Mouse (Mus musculus): Measurements from ENCODE around the gene Rcbtb2. TPM values are rescaled to one million over a fixed set of nuclear protein-coding genes. Genes with fewer than 3 reads are reported as not detected.
A peak's percentile ranks its signal among the peaks of the same experiment; 100 is the strongest.

Gene Rcbtb2
- 142 and 160 TPM in 2 replicates for polyA plus RNA-seq (2014; fragmentation: Nextera tagmentation; extraction: Ambion mirVana)

GRCm38 (mm10) chr14:73122923-73123278, at the start of gene Rcbtb2:
Gene Rcbtb2, plus strand, starts transcription at chr14:73123037.
- Histone ChIP-seq H3K4me1 (replicated peaks; ENCODE audit: control insufficient read depth, insufficient read depth, low read length) (no peaks in the 10 kb centered on the region), H3K27me3 (ENCODE audit: control insufficient read depth, insufficient read depth, low read length) (no peaks in the 10 kb centered on the region), H3K36me3 (ENCODE audit: control insufficient read depth, insufficient read depth, low read length) (no peaks in the 10 kb centered on the region), H3K4me2 (ENCODE audit: low read depth, low read length, severe bottlenecking) (no peak within 1 kb of the TSS), H3K9ac (ENCODE audit: low read length) (no peak within 1 kb of the TSS), H3K9me3 (ENCODE audit: control insufficient read depth, low read length) (no peaks in the 10 kb centered on the region), H3K27ac (ENCODE audit: low read depth, low read length) (no peak within 1 kb of the TSS), H3K4me3 (ENCODE audit: low read depth, low read length) (no peak within 1 kb of the TSS)
- WGBS = 69% methylated on average over 4 of the region's 4 CpGs
- no peak for ATAC-seq (replicated peaks; ENCODE audit: low FRiP score)
- DNase-seq (ENCODE audit: low spot score) = no peak

DNA sequence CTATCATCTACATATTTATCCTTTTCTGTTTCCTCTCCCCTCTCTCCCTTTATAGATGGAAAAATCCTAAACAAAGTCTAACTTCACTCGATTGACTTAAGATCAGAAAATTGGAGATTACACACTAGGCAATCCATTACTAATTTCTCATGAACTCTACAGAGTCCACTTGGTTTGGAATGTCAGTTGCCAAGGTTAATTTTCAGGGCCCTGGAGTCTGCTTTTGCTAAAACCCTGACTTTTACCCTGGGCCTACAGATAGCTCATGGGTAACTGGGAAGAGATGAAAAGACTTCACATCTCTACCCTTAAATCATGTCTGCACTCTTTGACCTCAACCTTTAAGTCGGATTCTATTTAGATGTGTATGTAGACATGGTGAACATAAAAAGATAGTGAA, 39.3 kb upstream of the Rcbtb2 start:
- ATAC-seq (replicated peaks; ENCODE audit: low FRiP score) = no peak
- Histone ChIP-seq H3K4me3 (ENCODE audit: low read depth, low read length) (no peak overlapping the region), H3K4me2 (ENCODE audit: low read depth, low read length, severe bottlenecking) (no peak overlapping the region), H3K36me3 (ENCODE audit: control insufficient read depth, insufficient read depth, low read length) (no peaks in the 10 kb centered on the region), H3K9ac (ENCODE audit: low read length) (no peak overlapping the region), H3K27me3 (ENCODE audit: control insufficient read depth, insufficient read depth, low read length) (no peaks in the 10 kb centered on the region), H3K4me1 (replicated peaks; ENCODE audit: control insufficient read depth, insufficient read depth, low read length) (no peaks in the 10 kb centered on the region), H3K27ac (ENCODE audit: low read depth, low read length) (no peak overlapping the region), H3K9me3 (ENCODE audit: control insufficient read depth, low read length) (no peaks in the 10 kb centered on the region)
- 84% methylated on average over 2 of the region's 2 CpGs for whole genome bisulfite sequencing
- no peak for DNase-seq (ENCODE audit: low spot score)

DNA sequence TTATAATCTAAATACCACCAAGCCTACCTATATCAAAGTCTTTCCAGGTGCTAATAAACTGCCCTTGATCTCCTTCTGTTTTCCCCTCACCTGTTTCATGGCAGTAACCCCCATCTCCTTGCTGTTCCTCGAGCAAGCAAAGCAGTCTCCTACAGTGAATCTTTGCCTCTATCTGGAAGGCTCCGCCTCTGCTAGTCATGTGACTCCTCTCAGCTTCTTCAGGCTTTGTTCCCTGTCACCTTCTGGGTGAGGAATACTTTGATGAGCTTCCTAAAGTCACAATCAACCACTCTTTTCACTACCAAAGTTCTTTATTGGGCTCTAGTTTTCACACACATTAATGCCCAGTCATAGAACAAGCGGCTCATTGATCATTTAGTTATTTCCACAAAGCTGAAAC, 36.4 kb upstream of the Rcbtb2 start:
- no peak for DNase-seq (ENCODE audit: low spot score)
- H3K9ac ChIP-seq (ENCODE audit: low read length) = no peak overlapping the region
- H3K4me1 ChIP-seq (replicated peaks; ENCODE audit: control insufficient read depth, insufficient read depth, low read length) = no peaks in the 10 kb centered on the region
- no peak for ATAC-seq (replicated peaks; ENCODE audit: low FRiP score)
- H3K4me2 ChIP-seq (ENCODE audit: low read depth, low read length, severe bottlenecking) = no peak overlapping the region
- no peak overlapping the region for H3K4me3 ChIP-seq (ENCODE audit: low read depth, low read length)
- H3K36me3 ChIP-seq (ENCODE audit: control insufficient read depth, insufficient read depth, low read length) = no peaks in the 10 kb centered on the region
- WGBS = 59% methylated on average over 3 of the region's 3 CpGs
- no peaks in the 10 kb centered on the region for H3K27me3 ChIP-seq (ENCODE audit: control insufficient read depth, insufficient read depth, low read length)
- no peak overlapping the region for H3K27ac ChIP-seq (ENCODE audit: low read depth, low read length)
- H3K9me3 ChIP-seq (ENCODE audit: control insufficient read depth, low read length) = no peaks in the 10 kb centered on the region

- H3K36me3 ChIP-seq (ENCODE audit: control insufficient read depth, insufficient read depth, low read length) = no peaks in the 10 kb centered on the region
- no peaks in the 10 kb centered on the region for H3K9me3 ChIP-seq (ENCODE audit: control insufficient read depth, low read length)
- no peak overlapping the region for H3K4me3 ChIP-seq (ENCODE audit: low read depth, low read length)
- no peak overlapping the region for H3K27ac ChIP-seq (ENCODE audit: low read depth, low read length)
- ATAC-seq (replicated peaks; ENCODE audit: low FRiP score) (no peak), DNase-seq (ENCODE audit: low spot score) (no peak)
- no peaks in the 10 kb centered on the region for H3K4me1 ChIP-seq (replicated peaks; ENCODE audit: control insufficient read depth, insufficient read depth, low read length)
- H3K9ac ChIP-seq (ENCODE audit: low read length) = no peak overlapping the region
- no peak overlapping the region for H3K4me2 ChIP-seq (ENCODE audit: low read depth, low read length, severe bottlenecking)
- 94% methylated on average over 5 of the region's 5 CpGs for WGBS
- no peaks in the 10 kb centered on the region for H3K27me3 ChIP-seq (ENCODE audit: control insufficient read depth, insufficient read depth, low read length)
Observed at GRCm38 (mm10) chr14:73087247-73087646, 35.6 kb upstream of the Rcbtb2 start.

DNA sequence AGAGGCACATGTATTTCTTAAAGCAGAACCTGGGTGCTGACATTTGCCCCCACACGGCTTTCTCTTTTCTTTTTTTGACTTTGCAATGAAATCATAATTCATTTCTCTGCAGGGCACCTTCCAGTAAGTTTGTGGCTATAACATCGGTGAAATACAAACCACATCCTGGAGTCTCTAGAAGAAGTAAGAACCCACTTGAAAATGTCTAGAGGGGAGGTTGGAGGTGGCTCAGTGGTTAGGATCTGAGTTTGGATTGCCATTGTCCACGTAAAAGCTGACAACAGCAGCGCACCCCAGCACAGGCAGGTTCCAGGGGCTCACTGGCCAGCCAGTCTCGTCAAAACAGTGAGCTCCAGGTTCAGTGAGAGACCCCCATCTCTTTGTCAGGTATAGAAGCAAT, 35.1 kb upstream of the Rcbtb2 start:
- H3K9me3 ChIP-seq (ENCODE audit: control insufficient read depth, low read length) = no peaks in the 10 kb centered on the region
- H3K9ac ChIP-seq (ENCODE audit: low read length) = no peak overlapping the region
- 87% methylated on average over 5 of the region's 5 CpGs for WGBS
- H3K27ac ChIP-seq (ENCODE audit: low read depth, low read length) = no peak overlapping the region
- DNase-seq (ENCODE audit: low spot score) (no peak), ATAC-seq (replicated peaks; ENCODE audit: low FRiP score) (no peak)
- H3K4me1 ChIP-seq (replicated peaks; ENCODE audit: control insufficient read depth, insufficient read depth, low read length) = no peaks in the 10 kb centered on the region
- H3K4me2 ChIP-seq (ENCODE audit: low read depth, low read length, severe bottlenecking) = no peak overlapping the region
- H3K27me3 ChIP-seq (ENCODE audit: control insufficient read depth, insufficient read depth, low read length) = no peaks in the 10 kb centered on the region
- no peaks in the 10 kb centered on the region for H3K36me3 ChIP-seq (ENCODE audit: control insufficient read depth, insufficient read depth, low read length)
- H3K4me3 ChIP-seq (ENCODE audit: low read depth, low read length) = no peak overlapping the region

DNA sequence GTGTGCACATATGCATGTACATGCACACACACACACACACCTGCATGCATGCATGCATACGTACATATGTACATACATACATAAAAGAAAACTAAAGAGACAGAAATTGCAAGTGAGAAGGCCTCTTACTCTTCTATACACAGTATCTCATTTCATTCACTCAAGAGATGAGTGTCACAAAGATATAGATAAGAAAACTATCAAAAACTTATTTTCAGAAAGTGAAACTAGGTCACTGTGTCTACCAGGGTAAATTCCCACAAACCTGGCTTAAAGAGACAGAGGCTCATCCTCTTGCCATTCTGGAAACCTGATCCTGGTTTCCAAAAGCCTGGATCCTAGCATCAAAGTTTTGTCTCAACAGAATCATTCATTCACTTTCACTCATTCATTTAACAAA, 34.6 kb upstream of the Rcbtb2 start:
- Histone ChIP-seq H3K36me3 (ENCODE audit: control insufficient read depth, insufficient read depth, low read length) (no peaks in the 10 kb centered on the region), H3K9me3 (ENCODE audit: control insufficient read depth, low read length) (no peaks in the 10 kb centered on the region), H3K4me3 (ENCODE audit: low read depth, low read length) (no peak overlapping the region), H3K4me1 (replicated peaks; ENCODE audit: control insufficient read depth, insufficient read depth, low read length) (no peaks in the 10 kb centered on the region), H3K9ac (ENCODE audit: low read length) (no peak overlapping the region), H3K4me2 (ENCODE audit: low read depth, low read length, severe bottlenecking) (no peak overlapping the region), H3K27ac (ENCODE audit: low read depth, low read length) (no peak overlapping the region), H3K27me3 (ENCODE audit: control insufficient read depth, insufficient read depth, low read length) (no peaks in the 10 kb centered on the region)
- ATAC-seq (replicated peaks; ENCODE audit: low FRiP score) (no peak), DNase-seq (ENCODE audit: low spot score) (no peak)
- WGBS = 89% methylated on average over 1 of the region's 1 CpGs

- Histone ChIP-seq H3K4me1 (replicated peaks; ENCODE audit: control insufficient read depth, insufficient read depth, low read length) (no peaks in the 10 kb centered on the region), H3K9ac (ENCODE audit: low read length) (no peak overlapping the region), H3K4me2 (ENCODE audit: low read depth, low read length, severe bottlenecking) (no peak overlapping the region), H3K27me3 (ENCODE audit: control insufficient read depth, insufficient read depth, low read length) (no peaks in the 10 kb centered on the region), H3K36me3 (ENCODE audit: control insufficient read depth, insufficient read depth, low read length) (no peaks in the 10 kb centered on the region), H3K27ac (ENCODE audit: low read depth, low read length) (no peak overlapping the region), H3K9me3 (ENCODE audit: control insufficient read depth, low read length) (no peaks in the 10 kb centered on the region), H3K4me3 (ENCODE audit: low read depth, low read length) (no peak overlapping the region)
- WGBS = 91% methylated on average over 3 of the region's 3 CpGs
- ATAC-seq (replicated peaks; ENCODE audit: low FRiP score) (no peak), DNase-seq (ENCODE audit: low spot score) (no peak)
Observed at GRCm38 (mm10) chr14:73092871-73093270, 30.0 kb upstream of the Rcbtb2 start.

DNA sequence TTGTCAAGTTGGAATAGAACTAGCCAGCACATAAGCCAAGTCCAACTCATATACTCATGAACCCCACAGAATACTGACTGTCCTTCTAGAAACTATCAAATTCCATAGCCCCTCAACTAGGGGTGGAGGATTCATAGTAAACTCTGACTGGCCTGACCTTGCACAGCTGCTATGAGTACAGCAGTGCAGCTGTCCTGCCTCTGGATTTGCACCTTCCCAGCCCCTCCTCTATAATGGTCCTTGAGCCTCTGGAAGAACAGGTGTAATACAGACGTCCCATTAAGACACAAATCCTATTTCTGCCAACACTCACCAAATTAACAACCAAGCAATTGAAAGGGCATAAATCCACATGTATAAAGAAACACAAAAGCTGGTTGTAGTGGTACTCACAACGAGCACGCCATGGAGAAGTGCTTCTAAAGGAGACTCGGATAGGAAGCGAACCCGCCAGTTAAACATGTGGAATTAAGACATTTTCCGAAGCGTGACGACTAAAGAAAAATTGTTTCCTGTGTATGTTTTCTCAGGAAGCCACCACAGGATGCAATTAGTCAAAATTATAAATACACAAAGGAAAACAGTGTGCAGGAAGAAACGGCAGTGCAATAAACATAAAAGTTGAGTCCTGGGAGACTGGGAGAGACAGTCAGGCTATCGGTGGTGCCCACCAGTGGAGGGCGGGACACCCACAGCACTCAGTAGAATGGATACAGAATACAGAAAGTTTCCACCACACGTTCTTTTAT, 27.9 kb upstream of the Rcbtb2 start:
- H3K36me3 ChIP-seq (ENCODE audit: control insufficient read depth, insufficient read depth, low read length) = no peaks in the 10 kb centered on the region
- no peak overlapping the region for H3K27ac ChIP-seq (ENCODE audit: low read depth, low read length)
- H3K27me3 ChIP-seq (ENCODE audit: control insufficient read depth, insufficient read depth, low read length) = no peaks in the 10 kb centered on the region
- H3K9ac ChIP-seq (ENCODE audit: low read length) = no peak overlapping the region
- no peaks in the 10 kb centered on the region for H3K9me3 ChIP-seq (ENCODE audit: control insufficient read depth, low read length)
- ATAC-seq (replicated peaks; ENCODE audit: low FRiP score) (no peak), DNase-seq (ENCODE audit: low spot score) (no peak)
- 84% methylated on average over 13 of the region's 13 CpGs for WGBS
- no peak overlapping the region for H3K4me2 ChIP-seq (ENCODE audit: low read depth, low read length, severe bottlenecking)
- no peak overlapping the region for H3K4me3 ChIP-seq (ENCODE audit: low read depth, low read length)
- H3K4me1 ChIP-seq (replicated peaks; ENCODE audit: control insufficient read depth, insufficient read depth, low read length) = no peaks in the 10 kb centered on the region

DNA sequence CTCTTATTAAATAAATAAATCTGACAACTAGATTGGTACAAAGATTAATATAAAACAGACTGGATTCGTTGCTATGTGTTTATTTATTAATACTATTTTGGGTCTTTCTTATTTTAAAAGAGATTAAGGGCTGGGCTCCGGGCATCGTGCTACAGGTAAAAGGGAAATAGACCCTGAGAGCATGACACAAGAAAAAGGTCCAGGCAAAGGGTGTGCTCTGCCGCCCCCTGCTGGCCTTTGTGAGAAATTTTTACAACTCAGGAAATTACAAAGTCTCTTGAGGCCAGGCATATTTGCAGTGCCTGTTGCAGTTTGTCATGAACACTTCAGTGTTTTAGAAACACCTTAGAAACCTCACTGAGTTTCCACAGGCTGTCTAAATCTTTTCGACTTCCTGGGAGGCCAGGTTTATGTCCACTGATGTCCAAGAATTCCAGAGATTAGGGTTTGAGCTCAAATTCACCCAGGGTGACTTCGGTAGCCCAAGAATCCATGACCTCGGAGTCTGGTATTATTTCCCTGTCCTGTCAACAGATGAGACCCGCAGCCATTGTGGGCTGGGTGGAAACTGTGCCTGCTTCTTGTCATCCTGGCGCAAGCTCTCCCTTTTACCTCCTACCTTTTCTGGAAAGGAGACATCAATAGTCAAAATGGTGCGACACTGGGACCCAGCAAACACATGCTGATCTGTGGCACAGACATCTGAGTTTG, 24.0 kb upstream of the Rcbtb2 start:
- Histone ChIP-seq H3K4me1 (replicated peaks; ENCODE audit: control insufficient read depth, insufficient read depth, low read length) (no peaks in the 10 kb centered on the region), H3K4me2 (ENCODE audit: low read depth, low read length, severe bottlenecking) (no peak overlapping the region), H3K27me3 (ENCODE audit: control insufficient read depth, insufficient read depth, low read length) (no peaks in the 10 kb centered on the region), H3K9me3 (ENCODE audit: control insufficient read depth, low read length) (no peaks in the 10 kb centered on the region), H3K4me3 (ENCODE audit: low read depth, low read length) (no peak overlapping the region), H3K27ac (ENCODE audit: low read depth, low read length) (no peak overlapping the region), H3K36me3 (ENCODE audit: control insufficient read depth, insufficient read depth, low read length) (no peaks in the 10 kb centered on the region), H3K9ac (ENCODE audit: low read length) (no peak overlapping the region)
- DNase-seq (ENCODE audit: low spot score) (peak; percentile 81), ATAC-seq (replicated peaks; ENCODE audit: low FRiP score) (no peak)
- WGBS = 46% methylated on average over 10 of the region's 10 CpGs
